Mouse (Mus musculus) layer of hippocampus, adult 18-20 months (tissue): Measurements from ENCODE around the gene Cryzl2. TPM values are rescaled to one million over a fixed set of nuclear protein-coding genes. Genes with fewer than 3 reads are reported as not detected.

ENCODE experiments used
- DNase-seq, 2 experiments: peaks; one replicate each; pipeline ENCODE4 v3.0.0; 2022; ENCODE audit warnings: low spot score in 2 of 2
- long read RNA-seq: library from polyadenylated mRNA; stranded (forward); transcript quantifications from one replicate; pipeline ENCODE4 v2.0.0, GENCODE M21; 2021
- total RNA-seq, 2 experiments: library from RNA; stranded (reverse); gene quantifications; 2 replicates each; pipeline ENCODE4 v1.2.3; 2021

Gene Cryzl2
- total RNA-seq, result 1 to 10 TPM; 5.5 to 5.7 TPM
- long read RNA-seq, transcript Cryzl2-201 (10 exons, 1,618 nt), result major isoform, 7 of 7 reads
- long read RNA-seq, partial matches to known transcripts, result 0 of 7 reads
- long read RNA-seq, other reads (novel, unspliced or antisense), result 0 of 7 reads

DNA sequence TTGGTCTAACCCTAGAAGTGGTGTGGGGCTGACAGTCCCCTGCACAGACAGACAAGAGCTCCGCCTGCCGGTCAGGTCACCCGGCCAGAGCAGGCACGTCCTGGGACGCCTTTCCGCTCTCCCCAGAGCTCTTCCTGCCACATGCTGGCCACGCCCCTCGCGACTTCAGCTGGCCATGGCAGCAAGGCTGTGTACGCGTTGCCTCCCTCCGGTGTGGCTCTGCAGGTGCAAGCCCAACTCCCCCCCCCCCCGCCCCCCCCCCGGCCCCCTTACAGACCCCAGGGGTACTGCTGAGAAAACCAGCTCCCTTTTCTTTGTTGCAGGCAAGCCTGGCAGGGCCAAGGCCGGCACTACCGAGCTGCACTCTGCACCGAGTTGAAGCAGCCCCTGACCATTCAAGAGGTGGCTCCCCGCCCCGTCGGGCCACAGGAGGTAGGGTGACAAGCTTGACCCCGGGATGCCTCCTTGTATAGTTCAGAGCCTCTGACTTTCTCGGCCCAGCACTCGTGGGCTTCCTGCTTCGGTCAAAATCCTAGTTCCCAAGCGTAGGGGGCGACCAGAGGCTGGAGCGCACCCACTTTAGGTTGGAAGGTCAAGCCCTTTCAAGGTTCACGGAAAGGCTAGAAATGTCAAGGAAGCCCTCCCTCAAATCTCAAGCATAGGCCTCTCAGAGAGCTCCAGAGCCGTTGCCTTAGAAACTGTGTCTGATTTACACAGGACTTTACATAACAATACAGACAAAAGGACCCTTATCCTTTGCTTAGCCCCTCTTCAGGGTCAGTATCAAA, at the start of gene Cryzl2:
Gene Cryzl2 (plus strand): TSS at position 157 of the 788 bp plus-strand sequence.
- DNase-seq, result no peak

DNA sequence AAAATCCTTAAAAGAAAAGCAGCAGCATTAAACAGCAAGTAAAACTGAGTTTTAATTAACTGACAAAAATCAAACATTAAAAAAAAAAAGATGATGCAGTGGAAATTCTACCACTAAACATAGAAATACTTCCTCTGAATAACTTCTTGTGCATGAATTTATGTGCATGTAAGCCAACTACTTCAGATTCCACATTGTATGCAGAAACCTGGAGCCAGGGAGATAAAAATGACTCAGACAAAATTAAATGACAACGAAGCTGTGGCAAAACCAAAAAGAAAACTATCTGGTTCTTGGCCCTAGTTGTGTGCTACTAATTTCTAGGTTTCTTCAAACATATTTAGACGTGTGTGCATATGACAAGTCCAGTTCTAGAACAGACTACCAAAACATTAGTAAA, 48.7 kb upstream of the Cryzl2 start:
- DNase-seq, result no peak

DNA sequence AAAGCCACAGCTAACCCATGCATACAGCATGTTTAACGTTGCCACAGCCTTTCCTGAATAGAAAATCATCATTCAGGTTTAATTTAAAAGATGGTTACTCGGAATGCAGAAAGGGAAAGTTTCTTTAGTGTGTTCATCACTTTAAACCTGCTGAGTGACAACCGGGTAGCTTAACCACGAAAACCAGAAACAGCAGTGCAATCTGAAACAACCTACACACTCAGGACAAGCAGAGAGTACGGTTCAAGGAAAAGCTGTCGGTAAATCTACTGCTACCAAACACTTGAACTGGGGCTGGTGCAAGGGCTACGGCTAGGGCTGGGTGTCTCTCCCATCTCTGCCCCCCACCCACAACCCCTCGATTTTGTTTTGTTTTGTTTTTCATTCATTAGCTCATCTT, 47.4 kb upstream of the Cryzl2 start:
- DNase-seq, result peak in 1 of 2 experiments; percentile 34

- no peak for DNase-seq
Measured at GRCm38 (mm10) chr1:157411341-157411710, 47.1 kb upstream of the Cryzl2 start.

DNA sequence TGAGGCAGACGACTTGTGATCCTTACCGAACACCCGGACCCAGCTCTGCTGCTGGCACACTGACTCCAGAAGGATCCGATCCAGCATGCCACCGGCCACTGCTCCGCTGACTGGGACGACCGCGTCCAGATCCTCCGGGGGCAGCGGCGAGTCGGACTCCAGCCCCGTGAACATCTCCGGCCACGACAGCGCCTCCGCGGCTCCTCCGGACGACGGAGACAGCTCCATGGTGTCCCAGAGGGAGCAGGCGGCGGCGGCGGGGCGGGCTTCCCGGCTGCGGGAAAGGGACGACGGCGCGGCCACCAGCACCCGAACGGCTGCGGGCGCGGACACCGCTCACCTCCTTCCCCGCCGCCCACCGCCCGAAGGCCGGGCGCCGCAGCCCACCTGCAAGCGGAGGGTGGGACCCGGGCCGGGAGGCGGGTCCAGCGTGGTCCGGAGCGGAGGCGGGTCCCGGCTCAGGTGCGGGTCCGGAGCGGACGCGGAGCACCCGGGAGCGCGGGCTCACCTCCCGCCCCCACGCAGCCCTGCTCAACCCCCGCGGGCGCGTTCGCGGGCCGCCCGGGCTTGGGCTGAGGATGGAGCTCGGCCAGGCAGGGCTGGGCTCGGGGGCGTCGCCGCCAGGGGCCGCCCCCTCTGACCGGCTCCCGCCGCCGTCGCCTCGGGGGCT, 46.5 kb upstream of the Cryzl2 start:
- DNase-seq, result peak; percentile 47 to 54

DNA sequence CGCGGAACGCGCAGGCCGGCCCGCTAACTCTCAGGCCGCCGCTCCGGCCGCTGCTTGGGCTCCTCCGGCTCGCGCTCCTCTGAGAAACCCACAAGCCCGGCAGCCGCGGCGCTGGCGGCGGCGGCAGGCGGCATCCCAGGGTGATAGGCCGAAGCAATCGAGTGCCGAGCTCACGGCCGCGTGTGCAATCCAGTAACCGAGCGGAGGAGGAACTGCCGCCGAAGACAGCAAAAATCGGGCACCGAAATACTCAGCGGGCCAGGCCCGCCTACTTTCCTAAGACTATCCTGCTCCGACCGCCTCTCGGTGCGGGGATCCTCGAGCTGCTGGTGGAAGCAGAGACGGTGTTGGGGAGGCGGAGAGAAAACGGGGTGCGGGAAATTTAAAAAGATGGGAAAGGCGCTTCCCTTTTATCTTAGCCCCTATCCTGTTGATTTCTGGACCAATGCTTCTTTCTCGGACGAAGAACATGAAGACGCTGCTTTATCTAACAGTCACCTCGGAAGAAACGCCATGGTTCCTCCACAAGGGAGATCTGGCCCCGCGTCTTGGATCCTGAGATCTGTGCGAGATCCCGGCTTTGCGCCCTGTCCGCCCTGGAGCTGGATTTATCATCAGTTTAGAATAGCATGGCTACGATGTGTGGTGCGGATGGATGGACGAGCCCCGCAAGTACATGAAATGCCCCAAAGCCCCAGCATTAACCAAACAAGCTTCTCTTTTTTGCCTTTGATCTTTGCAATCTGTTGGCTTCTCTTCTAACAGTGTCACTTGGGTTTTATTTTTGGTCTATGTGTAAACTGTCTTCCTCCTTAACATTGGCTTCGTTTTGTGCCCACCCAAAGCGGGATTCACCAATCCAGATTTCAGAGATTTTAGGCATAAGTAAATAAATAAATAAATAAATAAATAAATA, 45.7 kb upstream of the Cryzl2 start, which contains the start of gene Rasal2:
Gene Rasal2 (minus strand): TSS at position 142 of the 916 bp plus-strand sequence.
- peak; percentile 96 to 97 for DNase-seq

- DNase-seq, result no peak
Measured at GRCm38 (mm10) chr1:157415771-157416170, 42.6 kb upstream of the Cryzl2 start.

DNA sequence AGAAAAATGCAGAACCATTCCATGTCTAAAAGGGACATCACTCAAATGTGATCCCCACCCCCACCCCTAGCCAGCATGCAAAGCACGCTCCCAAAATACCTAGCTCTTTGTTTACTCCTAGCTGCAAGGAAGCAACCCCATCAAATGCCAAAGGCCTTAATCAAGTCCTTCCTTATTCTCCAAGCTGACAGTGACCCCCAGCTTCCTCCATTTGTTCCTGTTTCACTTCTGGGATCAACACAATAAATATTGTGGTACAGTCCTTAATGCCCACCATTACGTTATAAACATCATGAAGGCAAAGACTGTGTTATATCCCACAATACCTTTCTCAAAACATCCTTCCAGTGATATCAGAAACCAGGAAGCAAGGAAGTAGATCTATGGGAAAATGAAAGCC, 41.7 kb upstream of the Cryzl2 start:
- no peak for DNase-seq

- no peak for DNase-seq
Measured at GRCm38 (mm10) chr1:157417414-157417813, 41.0 kb upstream of the Cryzl2 start.

DNA sequence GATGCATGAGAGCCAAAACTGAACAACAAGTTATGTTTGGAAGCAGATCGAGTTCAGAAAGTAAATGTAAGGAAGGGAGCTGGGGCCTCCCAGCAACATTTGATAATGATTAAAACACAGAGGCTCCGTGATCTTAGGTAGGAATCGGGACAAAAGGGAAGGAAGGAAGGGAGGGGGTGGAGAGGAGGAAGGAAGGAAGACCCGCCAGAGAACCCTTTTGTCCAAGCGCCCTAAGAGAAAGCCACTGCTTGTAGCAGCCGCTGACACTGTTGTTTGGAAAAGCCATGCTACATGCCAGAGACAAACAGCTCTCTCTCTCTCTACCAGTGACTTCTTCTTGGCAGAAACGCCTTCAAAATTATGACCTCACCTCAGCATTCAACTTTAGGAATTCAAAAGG, 40.5 kb upstream of the Cryzl2 start:
- DNase-seq, result no peak

DNA sequence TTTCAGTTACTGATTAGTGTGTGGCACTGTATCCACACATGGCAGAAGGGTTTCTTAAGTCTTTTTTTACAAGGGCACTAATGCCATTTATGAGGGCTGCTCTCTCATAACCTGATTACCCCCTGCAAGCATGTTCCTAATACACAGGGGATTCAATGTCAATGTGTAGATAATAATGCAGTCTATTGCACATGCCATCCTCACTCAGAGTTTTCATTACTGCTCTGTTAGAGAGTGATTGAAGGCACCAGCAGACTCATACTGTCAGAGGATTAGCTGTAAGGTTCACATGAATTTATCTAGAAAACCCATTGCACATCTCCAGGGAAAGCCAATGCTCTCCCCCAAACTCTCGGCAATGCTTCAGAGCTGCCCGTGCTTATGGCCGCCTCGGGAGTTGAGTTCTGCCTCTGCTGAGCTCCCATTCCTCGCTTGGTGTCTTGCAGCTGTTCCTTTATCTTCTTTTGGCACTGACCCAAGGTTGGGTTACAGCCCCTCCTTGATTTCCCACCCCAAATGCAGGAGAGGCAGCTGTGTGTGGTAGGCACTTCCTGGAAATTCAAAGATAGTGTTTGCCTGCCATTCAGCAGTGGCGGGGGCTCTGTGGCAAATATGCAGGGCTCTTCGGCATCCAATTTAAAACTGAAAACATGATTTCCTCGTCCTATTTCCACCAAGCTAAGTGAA, 32.5 kb upstream of the Cryzl2 start:
- DNase-seq, result no peak

DNA sequence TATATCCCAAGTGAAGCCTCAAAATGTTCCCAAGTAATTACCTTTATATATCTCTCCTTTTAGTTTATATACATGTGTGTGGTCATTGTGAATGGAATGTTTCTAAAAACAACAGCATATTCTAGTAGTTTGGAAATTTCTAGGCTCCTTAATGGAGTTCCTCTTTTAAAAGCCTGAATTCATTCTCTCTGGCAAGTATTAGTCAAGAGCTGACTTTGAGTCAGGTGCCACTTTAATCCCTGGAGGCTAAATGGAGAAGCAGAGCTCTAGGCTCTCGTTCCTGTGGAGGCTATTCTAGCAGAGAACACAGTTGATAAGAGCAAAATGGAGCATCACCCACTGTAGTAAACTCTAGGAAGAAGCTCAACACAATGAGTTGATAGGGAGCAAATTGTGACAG, 31.4 kb upstream of the Cryzl2 start:
- no peak for DNase-seq

DNA sequence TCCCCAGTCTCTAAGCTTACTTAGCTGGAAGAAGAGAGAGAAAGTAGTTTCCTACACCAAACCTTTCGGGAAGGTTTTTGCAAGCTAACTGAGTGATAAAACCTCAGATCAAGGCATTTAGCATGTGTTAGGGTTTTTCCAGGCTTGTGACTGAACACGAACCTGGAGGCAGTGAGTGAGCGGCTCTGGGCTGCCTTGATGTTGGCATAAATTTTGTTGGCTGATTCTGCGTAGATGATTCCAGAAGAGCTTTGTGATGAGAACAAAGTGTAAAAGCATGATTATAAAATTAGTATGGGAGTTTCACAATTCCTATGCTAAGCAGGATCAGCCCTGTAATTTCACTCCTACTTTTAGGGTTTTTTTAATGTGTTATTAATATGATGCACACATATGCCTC, 30.8 kb upstream of the Cryzl2 start:
- peak; percentile 53 to 79 for DNase-seq

DNA sequence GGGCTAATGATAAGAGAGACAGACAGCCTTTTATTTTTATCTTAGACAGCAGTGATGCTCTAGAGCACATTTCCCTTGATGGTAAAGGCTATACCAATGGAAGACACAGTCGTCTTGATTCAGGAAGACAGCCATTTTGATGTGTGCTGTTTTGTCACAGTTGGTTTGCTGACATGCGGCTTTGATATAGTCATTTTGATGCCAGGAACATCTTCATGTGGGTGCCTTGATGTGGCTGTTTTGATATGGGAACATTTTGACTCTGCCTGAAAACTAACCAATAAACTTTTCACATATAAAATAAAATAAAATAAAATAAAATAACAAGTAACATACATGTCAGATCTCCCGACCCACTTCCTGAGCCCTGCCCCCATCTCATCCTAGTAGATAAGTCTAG, 30.0 kb upstream of the Cryzl2 start:
- DNase-seq, result no peak

- DNase-seq, result no peak
Measured at GRCm38 (mm10) chr1:157433316-157433715, 25.1 kb upstream of the Cryzl2 start.

DNA sequence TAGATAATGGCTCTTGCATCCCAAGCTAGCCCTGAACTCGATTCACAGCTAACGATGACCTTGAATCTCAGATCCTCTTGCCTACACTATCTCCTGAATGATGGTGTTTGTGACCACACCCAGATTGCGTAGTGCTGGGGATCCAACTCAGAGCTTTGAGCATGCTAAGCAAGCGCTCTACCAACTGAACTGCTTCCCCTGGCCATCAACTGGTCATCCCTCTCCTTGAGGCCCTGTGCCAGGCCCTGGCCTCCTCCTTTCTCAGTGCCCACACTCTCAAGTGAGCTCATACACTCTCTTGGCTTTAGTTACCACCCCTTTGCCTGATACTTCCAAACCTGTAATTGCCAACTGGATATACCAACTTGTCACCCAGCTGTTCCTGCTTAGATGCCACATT, 24.0 kb upstream of the Cryzl2 start:
- no peak for DNase-seq

DNA sequence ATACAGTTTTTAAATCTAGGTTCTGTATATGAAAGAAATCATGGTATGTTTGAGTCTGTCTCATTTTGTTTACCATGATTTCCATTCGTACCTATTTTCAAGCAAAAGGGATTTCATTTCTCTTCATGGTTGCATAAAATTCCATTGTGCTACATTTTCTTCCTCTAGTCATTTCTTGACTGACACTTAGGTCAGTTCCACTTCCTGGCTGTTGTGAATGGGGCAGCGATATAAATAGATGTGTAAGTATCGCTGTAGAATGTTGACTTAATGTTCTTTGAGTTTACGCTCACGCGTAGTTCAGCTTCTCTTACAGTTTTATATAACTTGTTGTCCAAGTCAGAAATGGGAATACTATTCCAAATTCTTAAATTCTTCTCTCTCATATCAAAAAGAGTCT, 22.5 kb upstream of the Cryzl2 start:
- DNase-seq, result no peak

GRCm38 (mm10) chr1:157438290-157438689, 20.1 kb upstream of the Cryzl2 start:
- DNase-seq, result no peak

- DNase-seq, result peak in 1 of 2 experiments; percentile 76
Measured at GRCm38 (mm10) chr1:157439101-157439500, 19.3 kb upstream of the Cryzl2 start.

DNA sequence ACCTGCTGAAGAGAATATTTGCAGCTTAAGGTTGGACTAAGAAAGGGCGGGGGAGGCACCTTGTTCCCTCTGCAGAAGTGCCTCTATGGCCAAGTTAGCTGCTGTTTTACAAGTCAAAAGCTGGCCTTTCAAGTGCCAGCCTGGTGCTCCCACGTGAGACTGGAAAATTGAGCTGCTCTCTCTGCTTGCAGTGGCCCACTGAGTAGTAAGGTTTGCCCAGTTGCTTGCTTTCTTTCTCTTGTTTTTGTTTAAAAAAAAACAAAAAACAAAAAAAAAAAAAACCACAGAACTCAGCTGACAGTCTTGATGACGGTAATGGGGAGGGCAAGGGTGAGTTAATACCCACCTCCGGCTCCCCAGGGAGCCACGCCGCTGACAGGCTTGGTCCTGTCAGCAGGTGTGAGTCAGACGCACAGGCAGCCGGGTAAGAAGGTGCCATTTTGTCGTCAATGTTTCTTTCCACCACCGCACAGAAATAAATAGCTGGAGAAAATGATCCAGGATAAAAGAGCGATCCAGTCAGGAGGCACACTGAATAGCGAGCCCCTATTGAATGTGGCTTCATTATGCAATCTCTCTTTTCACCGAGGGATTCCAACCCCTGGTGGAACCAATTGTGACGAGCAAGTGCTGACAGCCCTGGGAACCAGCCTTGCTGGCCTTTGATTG, 18.3 kb upstream of the Cryzl2 start:
- no peak for DNase-seq
